Mouse (Mus musculus) layer of hippocampus, adult 8-10 months (tissue): ENCODE measurements around the gene Pabpc5. TPM values are rescaled to one million over a fixed set of nuclear protein-coding genes. Genes with fewer than 3 reads are reported as not detected.

Experiments used
- DNase-seq, 2 experiments: peaks; one replicate each; pipeline ENCODE4 v3.0.0; 2022; ENCODE audit warnings: low spot score in 2 of 2
- total RNA-seq, 4 experiments: library from RNA; stranded (reverse); gene quantifications; 2 replicates each; pipeline ENCODE4 v1.2.4; 2022

Gene Pabpc5
- 1 to 10 TPM; 3.1 to 5.8 (median 4.7) TPM for total RNA-seq

DNA sequence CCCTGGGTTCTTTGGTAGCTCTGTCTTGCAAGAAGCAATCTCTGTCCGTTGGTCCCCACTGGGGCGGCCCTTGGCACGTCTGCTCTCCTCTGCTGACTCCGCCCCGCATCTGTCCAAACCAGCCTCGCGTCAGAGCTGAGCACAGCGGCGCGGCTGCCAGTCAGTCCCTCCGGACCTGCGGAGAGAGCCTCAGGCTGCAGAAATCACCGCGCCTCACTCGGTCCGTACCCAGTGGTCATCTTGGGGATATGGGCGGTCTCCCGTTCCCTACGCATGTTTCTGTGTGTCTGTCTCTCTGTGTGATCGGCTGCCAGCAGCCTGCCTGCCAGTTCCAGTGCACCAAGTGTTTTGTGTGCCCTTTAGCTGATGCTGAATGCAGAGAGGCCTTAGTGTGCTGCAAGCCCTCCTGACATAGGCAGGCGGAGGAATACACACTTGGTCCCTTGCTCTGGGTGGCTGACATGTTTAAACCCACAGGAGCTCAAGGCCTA, at the start of gene Pabpc5:
TSS of gene Pabpc5 (plus strand) at position 116 of the 491 bp plus-strand sequence.
- peak; percentile 51 to 64 for DNase-seq

DNA sequence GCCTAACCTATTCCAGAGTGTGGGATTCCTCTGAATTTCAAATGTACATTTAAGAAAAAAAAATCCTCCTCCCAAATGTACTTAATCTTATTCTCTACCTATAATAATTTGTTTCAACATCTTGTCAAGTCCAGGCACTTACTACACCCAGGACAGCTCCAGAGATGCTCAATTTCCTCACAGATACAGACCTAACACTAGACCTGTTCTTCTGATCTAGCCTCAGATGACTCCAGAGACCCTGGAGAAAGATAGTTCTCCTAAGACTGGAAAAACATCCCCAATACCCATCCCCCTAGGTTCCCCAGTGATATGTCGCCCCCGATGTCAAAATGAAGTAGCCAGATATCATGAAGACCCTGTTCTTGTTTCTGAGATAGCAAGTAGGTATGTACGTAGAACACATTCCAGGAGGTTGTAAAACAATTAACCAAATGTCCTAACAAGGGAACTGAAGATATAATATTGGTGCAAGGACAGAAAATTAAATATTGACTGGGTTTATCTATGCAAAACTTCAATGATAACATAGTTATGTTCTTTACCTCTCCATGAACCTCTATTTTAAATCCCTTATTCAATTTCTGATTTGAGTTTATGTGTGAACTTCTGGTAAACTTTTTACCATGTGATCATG, 39.9 kb upstream of the Pabpc5 start:
- no peak for DNase-seq

DNA sequence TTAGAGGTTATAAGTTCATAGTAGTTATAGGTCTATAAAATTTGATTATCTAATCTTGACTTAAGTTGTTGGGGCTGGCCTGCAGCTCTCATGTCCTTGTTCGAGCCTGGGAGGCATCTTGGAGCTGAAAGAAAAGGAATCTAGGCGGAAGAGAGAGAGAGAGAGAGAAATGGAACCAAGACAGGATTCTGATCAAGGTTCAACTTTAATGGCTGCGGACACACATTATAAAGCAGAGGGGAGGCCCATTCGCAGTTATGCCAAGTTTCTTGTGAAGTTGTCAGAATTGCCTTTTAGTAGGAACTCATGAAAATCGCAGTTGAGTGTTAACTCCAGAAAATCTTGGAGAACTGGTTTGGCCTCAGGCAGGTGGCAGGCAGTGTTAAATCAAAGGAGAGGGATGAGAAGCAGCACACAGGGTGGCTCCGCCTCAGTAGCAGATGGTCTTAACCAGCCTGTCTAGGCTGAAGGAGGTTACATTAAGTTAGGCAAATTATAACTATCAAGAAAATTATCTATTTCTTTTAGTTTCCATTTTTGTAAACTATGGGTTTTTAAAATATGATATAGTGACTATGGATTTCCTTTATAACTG, 38.6 kb upstream of the Pabpc5 start:
- no peak for DNase-seq

DNA sequence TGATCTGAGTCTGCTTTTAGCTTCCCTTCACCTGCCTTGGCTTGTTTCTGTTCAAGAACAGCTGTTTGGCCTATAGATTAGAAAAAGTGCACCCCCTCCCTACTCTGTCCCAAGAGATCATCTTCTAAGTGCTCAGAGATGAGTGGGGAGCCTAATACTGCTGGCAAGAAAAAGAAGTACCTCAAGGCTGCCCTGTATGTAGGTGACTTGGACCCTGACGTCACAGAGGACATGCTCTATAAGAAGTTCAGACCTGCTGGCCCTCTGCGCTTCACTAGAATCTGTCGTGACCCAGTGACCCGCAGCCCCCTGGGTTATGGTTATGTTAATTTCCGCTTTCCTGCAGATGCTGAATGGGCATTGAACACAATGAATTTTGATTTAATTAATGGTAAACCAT, 856 bp downstream of the Pabpc5 start:
- DNase-seq: no peak
